Mouse (Mus musculus) bone marrow, adult 2 months (tissue): ENCODE measurements at regions not wholly inside any gene's neighbourhood (a gene's known extent, or its start where the extent isn't known, plus 50 kb on each side); places are given as distances from the start of the nearest gene placed in this dataset.

Experiments used
- CTCF ChIP-seq: fragments of 200-500 bp; IDR thresholded peaks from 2 replicates; pipeline ENCODE4 v1.5.1; 2011; ENCODE audit warnings: low read length, control low read depth; ENCODE audit not compliant: control insufficient read depth, insufficient read depth
- POLR2A ChIP-seq: fragments of 200-500 bp; IDR thresholded peaks from 2 replicates; pipeline ENCODE4 v1.6.1; 2011; ENCODE audit warnings: low read depth, mild to moderate bottlenecking, control low read depth, low read length, borderline replicate concordance; ENCODE audit not compliant: control insufficient read depth

- TF ChIP-seq POLR2A (no peak), CTCF (no peak)
Observed at GRCm38 (mm10) chr12:71538691-71539090, 229.0 kb downstream of the Dact1 start.
